Mouse (Mus musculus) megakaryocyte, embryonic 14.5 days (primary cell): Measurements from ENCODE around the gene Speg.

Experiments
- FLI1 ChIP-seq: IDR thresholded peaks from 2 replicates; pipeline ENCODE4 v1.6.1; 2012; ENCODE audit warnings: low read length, inconsistent platforms, mixed read lengths
- GATA1 ChIP-seq: IDR thresholded peaks from 3 replicates; pipeline ENCODE4 v1.6.1; 2012; ENCODE audit warnings: mixed read lengths, low read length, inconsistent platforms, borderline replicate concordance

GRCm38 (mm10) chr1:75373276-75373675 lies 1.8 kb upstream of the Speg start:
- TF ChIP-seq GATA1: no peak
- no peak for TF ChIP-seq FLI1
